Mouse (Mus musculus): ENCODE measurements around the gene 1700020A23Rik.

1700020A23Rik gene

DNA sequence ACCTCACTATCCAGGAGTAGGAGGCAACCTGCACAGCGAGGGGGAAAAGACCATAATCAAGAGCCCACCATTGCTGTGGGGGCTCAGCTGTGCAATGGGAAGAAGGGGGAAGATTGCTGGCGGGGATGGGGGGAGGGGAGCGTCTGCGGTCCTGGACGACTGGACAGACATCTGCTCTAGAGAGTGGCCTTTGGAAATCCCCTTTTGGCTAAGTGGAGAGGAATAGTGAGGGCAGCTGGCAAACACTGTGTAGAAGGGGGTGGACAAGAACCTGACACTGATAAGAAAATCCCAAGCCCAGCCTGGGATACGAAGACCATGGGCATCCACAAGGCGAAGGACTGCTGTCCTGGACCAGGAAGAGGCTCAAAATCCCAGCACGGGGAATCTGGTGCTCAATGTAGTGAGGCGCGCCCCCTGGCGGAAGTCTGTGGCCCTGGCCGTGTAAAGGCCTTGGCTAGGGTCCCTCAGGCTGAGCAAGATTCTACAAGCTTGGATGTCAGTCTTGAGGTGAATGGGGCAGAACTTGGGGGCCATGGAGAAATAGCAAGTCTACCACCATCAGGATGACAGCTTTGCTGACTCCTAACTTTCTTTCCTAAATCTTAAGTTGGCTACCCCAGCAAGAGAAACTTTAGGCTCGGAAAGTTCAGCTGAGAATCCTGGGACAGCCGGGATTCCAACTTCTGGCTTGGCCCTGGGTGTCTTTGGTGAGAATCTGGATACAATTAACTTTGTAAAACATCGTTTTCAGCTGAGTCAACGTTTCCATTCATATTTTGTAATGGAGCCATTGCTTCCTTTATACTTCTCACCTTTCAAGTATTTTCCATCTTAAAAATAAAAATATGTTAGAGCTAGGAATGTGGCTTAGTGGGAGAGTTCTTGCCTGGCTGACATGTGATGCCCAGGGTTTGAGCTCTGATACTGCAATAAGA lies 6.8 kb downstream of the 1700020A23Rik start:
- peak; percentile 78 to 94 for DNase-seq

DNA sequence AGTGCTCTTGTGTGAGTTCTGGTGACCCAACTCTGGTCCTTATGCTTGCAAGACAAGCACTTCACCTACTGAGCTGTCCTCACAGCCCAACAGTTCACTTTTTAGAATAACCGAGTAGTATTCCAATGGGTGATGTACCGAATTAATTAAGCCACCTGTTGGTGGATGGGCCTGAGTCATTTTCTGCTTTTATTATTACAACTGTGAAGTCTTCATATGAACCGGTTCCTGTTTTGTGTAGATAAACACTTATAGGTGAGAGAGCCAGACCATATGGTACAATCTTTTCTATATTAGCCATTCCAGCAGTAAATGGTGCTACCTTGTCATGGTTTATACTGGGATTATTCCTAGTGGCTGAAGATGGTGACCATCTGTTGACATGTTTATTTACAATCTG lies 7.7 kb downstream of the 1700020A23Rik start:
- DNase-seq = no peak

DNA sequence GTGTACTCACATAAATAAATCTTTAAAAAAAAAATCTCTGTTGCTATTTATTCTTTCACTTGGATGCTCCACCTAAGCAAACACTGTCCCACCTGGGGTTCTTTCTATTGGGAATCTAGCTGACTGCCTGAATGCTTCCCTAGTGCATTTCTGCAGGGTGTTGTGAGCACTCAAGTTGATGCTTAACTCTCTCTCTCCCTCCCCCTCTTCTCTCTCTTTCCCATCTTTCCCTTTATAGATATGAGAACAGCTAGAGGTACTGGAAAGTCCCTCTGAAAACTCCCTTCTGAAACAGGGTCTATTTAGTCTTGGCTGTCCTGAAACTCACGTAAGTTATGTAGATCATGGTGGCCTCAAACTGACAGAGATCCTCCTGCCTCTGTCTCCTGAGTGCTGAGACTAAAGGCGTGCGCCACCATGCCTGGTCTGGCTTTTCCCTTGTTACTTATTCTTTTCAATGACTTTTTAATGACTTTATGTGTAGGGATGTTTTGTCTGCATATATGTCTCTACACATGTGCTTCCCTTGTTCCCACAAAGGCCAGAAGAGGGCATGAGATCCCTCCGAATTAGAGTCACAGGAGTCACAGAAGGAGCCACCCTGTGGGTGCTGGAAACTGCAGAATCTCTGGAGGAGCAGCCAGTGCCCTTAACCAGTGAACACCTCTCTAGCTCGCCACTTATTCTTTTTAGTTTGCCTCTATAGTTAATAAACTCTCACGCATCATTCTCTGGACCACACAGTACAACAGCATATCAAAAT lies 9.2 kb downstream of the 1700020A23Rik start:
- peak in 1 of 2 experiments; percentile 10 for DNase-seq

DNA sequence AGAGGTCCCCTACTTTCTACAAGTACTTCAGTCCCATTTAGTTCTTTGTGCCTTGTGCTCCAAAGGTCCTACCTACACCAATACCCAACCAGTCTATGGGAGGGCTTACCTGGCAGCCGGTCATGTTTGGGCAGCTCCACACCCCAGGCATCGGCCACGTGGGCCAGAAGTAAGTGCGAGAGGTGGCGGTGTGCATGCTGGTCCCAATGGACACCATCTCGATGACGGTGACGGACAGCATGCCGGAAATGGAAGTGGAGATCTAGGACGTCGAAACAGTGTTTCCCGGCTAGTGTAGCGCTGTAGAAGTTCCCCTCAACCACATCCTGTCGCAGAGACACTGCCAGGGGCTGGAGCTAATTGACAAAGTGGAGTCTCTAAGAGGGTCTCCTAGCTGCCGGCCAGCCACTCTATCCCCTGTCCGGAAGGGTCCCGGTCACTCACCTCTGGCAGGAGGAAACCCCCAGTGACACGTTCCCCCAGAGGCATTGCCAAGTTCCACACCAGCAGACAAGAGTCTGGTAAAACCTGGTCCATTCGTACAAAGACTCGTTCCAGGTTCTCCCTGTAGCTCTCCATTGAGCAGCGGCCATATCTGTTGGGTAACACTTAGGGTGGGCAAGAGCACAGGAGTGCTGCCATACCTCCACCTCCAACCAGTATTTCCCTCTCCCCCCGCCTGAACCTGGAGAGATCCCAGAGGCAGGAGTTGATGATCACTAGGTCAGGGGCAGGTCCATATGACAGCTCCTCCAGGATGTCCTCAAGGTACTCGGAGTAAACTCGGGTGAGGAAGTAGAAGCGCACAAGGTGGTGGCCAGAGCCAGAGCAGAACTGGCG lies 16.9 kb downstream of the 1700020A23Rik start:
- no peak for DNase-seq

DNA sequence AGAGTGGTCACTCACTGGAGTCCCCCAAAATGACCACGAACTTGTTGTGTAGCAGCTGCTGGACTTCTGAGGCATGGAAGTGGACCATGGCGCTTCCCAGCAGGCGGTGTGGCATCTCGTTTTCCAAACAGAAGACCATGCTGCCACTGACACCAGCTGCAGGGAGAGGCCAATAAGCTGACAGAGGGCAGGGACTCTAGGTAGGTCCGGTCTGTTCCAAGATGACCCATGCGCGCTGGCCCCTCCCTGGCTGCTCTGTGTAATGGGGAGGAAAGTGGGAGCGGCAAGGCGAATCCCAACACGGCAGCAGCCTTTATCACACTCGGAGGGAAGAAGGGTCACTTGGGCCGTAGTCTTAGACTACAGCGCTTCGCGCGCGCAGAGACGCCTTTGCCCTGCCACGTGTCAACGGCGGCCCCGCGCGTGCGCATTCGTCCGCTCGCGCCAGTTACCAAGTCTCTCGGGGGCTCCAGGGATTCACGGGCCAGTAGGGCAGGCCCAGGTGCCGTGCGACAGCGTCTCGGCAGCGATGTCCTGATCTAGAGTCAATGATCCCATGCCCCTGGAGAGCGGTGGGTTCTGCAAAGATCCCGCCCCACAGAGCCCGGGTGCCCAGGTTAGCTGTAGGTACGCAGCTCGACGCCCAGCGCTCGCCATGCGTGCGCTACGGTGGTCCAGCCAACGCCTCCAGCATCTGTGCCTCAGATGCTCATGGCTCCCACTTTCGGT lies 18.5 kb downstream of the 1700020A23Rik start:
- DNase-seq = peak; percentile 75 to 87

DNA sequence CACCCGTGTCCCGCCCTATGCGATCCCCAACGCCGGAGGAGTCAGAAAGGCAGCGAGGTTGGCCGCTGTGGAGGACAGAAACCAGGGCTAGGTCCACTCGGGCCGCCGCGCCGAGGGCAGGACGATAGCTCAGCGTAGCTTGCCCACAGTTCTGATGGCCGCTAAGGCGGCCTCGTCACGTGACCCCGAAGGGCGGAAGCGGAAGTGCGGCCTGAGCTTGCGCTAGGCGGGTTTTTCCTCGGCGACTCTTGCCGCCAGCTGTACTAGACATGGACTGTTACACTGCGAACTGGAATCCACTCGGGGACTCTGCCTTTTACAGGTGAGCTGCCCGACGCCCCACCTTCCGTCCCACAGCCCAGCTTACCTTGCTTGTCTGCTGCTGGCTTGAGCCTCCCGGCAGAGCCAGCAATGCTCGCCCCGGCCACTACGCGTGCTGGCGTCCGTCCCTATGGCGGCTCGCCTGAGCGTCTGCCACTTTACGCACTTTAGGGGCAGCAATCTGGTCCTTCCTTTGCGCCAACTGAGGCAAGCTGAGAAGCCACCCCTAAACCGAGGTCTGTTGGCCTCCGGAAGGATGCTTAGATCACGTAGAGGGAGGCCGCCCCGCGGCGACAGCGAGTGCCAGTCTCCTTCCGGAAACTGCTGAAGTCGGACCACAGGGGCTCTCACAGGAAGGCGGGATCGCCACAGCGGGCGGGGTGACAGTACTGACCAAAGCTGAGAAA lies 19.2 kb downstream of the 1700020A23Rik start, which contains the start of the genes Vps16 and Pced1a:
TSS of gene Vps16 (plus strand) at position 214 of the 728 bp plus-strand sequence.
TSS of gene Pced1a (minus strand) at position 576 of the 728 bp plus-strand sequence.
- peak; percentile 93 to 96 for DNase-seq

DNA sequence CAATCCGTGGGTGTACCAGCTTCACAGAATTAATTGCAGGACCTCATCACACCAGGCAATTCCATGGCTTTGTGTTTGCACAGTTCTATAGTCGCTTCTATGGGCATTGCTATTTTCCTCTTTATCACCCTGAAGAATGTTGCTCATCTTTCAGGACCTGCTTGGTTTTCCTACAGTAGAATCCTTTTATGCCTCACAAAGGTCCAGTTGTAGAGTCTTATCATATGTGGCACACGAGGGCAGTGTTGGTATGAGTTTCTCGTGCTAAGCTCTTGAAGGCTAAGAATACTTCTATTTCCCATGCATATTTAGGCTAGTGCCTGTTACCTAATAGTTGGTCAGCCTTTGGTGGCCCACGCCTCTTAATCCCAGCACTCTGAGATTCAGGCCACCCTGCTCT lies 20.1 kb downstream of the 1700020A23Rik start:
- DNase-seq = peak; percentile 12 to 26

DNA sequence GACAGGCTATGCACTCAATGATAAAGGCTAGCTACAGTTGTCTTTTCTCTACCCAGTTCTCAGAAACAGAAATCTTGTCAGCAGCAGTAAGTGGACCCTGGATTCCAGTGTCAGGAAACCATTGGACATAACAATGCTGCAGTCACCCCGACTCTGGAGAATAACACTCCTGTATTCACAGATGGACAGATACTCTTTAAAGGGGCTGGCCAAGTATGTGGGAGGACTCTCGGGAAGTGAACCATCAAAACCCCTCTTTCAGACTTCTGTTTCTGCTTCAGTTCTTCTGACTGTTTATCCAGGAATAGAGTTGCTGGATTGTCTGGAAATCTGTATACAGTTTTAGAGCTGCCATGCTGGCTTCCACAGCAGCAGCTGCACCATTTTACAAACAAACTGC lies 24.8 kb downstream of the 1700020A23Rik start:
- DNase-seq = no peak

DNA sequence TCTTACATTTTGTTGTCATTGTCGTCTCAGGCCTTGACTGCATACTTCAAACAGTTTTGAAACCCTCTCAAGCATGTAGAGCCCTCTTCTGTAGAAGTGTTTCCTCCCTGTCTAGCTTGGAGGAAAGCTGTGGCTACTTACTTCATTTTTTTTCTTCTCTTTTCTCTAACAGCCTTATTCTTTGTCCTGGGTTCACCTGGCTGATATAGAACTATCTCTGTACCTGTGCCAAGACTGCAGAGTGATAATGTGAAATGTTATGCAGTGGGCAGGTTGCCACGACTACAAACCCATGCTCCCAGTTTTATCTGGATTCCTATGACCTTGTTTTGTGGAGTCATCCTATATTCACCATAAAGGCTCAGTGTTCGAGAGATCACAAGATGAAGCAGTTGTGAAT lies 25.4 kb downstream of the 1700020A23Rik start:
- DNase-seq = no peak

DNA sequence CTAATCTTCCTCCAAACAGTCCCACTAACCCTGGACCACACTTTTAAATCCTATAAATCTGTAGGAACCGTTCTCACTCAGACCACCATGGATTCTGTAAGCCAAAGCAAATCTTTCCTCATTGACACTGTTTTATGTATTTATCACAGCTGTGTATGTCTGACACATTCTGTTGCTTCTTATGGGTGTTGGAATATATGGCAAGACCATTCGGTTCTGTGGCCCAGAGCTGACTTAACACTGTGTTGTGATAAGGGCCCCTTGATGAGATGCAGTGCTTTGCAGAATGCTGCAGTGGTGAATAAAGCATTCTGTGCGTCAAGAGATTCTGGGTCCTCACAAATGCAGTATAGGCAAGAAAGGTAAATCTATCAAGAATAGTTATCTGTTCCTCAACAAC lies 27.1 kb downstream of the 1700020A23Rik start:
- DNase-seq = no peak

DNA sequence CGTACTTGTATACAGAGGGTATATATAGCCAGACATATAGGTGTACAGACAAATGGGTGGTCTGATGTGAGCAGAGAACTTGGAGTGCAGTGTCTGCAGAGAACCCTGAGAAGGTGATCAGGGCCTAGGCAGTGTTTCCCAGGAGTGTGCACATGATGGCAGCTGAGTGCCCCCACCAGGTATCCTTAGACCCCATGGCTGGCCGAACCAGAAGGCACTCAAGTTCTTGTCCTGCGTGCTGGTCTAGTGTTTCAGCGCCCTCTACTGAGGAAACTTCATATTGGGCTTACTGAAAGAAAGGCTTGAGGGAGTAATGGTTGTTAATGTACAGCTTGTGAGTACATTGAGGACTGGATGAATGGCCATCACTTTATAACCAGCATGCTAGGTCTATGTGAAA lies 28.1 kb downstream of the 1700020A23Rik start:
- peak; percentile 56 to 67 for DNase-seq

DNA sequence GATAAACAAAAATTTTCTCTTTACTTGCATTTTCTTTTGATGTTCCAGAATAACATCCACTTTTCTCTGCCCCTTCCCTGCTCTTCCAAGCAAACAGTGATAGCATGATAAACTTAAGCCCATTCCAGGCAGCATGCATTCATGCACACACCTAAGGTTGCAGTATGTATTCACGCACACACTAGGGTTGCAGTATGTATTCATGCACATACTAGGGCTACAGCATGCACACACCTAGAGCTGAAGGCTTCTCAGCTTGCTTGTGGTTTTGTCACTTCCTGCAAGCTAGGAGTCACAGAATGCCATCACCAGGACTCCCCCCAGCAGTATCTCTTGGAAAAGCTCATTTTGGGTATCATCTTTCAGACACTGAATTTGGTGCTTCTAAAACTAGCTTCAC lies 31.7 kb downstream of the 1700020A23Rik start:
- no peak for DNase-seq

DNA sequence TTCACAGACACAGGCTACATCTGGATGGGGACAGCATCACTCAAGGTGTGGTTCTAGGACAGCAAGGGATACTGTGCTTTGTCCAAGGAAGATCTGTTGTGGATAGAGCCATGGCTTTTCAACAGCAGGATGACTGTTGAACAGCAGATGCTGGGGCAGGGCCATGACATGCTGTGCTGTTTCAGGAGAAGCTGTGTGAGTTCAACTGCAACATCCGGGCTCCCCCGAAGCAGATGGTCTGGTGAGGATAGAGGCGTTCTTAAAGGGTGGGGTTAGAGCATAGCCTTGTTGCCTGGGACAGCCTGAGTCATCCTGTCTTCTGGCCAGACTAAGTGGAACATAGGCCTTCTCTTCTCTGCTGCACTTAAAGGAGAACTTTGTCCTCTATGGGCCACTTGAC lies 33.8 kb downstream of the 1700020A23Rik start:
- DNase-seq = no peak

DNA sequence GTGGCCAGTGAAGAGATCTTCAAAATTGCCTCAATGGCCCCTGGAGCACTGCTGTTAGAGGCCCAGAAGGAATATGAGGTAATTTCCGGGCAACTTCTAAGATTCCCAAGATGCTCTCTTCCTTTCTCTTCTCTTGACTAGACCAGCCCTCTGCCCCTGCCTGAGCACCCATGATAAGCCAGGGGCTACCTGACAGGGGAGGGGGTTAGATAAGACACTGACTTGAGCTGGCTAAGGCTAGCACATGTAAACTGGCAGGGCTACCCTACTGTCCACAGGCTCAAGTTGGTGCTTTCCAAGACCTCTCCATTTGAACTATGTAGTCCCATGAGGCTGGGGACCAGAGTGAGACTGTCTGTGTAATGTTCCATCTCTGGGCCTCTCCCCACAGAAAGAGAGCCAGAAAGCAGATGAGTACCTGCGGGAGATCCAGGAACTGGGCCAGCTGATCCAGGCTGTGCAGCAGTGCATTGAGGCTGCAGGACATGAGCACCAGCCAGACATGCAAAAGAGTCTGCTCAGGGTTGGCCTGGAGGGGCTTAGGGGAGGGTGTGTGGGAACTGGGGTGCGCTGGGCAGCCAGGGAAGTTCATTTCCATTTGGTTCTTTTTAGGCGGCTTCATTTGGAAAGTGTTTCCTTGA lies 34.9 kb downstream of the 1700020A23Rik start:
- DNase-seq = no peak

DNA sequence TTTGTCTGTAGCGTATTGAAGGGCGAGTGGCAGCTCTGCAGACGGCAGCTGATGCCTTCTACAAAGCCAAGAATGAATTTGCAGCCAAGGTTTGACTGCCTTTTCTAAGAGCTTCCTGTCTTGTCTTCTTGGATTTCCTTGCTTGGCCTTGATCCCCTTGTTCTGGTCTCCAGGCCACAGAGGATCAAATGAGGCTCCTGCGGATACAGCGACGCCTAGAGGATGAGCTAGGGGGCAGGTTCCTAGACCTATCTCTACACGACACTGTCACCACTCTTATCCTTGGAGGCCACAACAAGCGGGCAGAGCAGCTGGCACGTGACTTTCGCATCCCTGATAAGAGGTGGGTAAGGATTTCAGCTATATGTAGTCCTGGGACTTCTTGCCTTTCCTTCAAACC lies 37.1 kb downstream of the 1700020A23Rik start:
- DNase-seq = no peak

DNA sequence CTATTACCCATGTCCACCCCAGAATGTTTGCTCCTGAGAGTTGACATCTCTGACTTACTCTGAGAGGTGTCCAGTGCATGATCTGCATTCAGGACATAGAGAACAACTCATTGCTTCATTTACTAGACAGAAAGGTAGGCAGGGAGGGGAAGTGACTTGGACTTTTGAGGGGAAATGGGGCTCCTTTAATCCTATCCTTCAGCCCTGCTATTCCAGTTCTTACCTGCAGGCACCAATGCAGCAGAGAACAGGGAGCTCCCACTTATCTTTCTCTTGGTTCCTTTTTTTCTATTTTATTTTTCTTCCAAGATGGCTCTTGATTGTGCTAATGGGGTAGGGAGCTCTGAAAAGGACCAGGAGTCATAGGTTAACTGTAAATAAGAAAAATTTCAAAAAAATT lies 43.4 kb downstream of the 1700020A23Rik start:
- no peak for DNase-seq

DNA sequence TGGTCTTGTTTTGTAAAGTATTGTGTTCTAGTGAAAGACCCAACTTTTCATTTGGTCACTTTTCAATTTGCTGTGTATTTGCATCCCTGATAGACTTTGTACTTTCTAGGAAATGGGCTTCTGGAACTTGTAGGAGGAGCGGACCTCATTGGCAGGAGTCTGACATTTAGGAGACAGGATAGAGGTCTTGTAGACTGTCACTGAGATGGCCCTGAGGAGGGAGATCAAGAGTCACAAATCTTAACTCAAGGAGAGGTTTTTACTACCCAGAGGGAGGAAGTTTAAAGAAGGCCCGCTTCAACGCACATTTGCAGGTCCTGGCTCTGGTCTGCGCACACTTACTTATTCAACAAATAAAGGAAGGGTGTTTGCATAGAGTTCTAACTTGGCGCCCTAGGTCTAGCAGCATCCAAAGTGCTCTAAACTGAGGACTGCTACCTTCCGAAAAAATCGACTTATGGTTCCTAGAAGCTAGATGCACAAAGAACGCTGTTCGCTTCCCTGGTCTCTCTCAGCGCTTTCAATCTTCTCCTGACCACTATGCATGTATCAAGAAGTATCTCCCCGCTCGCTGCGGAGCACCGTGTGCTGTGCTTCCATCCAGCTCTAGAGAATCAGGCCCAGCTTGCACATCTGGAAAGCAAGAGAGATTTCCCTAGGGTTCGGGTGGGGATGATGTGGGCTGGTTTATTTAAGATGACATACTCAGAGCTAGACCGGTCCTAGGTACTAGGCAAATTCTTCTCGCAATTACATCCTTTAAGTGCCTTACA lies 44.1 kb downstream of the 1700020A23Rik start:
- peak; percentile 38 to 49 for DNase-seq

DNA sequence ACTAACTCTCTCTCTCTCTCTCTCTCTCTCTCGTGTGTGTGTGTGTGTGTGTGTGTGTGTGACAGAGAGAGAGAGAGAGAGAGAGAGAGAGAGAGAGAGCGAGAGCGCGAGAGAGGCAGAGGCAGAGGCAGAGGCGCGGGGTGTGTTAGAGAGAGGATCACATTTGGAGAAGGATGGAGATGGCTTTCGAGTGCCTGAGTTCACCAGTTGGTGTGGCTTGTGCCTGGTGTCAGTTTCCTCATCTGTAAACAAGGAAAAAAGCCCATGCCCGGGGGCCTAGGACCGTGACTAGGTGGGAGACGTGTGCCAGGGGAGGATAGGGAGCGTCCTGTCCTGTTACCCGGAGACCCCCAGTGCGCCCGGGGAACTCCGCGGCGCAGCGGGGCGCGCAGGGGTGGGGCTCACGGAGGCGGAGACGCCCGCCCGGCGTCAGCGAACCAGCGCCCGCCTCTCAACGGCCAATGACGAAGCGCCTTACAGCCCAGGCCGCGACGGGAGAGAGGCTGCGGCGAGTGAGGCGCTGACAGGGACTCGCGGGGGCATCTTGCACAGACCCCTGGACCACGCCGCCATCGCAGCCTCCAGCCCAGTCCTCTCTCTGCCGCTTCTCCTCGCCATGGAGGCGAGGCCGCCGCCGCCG lies 44.9 kb downstream of the 1700020A23Rik start, which contains the start of gene Ptpra:
TSS of gene Ptpra (plus strand) at position 485 of the 640 bp plus-strand sequence.
- DNase-seq = peak; percentile 89 to 95

DNA sequence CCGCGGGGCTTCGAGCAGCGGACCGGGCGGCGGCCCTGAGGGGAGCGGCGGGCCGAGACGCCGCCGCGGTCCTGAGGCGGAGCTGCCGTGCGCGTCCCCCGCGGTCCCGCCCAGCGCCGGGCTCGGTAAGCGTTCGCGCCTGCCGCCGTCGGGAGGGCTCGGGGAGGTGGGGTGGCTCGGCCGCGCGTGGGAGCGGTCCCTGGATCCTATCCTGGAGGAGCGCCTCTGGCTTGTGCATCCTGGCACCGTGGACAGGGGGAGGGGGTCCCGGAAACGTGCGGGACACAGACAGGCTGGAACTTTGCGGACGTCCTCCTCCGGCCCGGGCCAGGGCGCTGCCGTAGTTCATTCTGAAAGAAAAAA lies 45.4 kb downstream of the 1700020A23Rik start:
- peak; percentile 67 to 83 for DNase-seq
